Mouse (Mus musculus): ENCODE measurements around the gene Mindy1.

- TF ChIP-seq HCFC1 (IDR thresholded peaks at IDR 0.05; ENCODE audit: borderline replicate concordance, insufficient read depth, low read length) (no peak), CHD2 (IDR thresholded peaks at IDR 0.05; ENCODE audit: low read depth, low read length) (no peak), MAFK (IDR thresholded peaks at IDR 0.05; ENCODE audit: insufficient read depth, low read depth, low read length) (no peak), ZNF384 (IDR thresholded peaks at IDR 0.05; ENCODE audit: low read depth, low read length) (no peak)
These were observed 9.9 kb downstream of the Mindy1 start for GRCm38 (mm10) chr3:95291041-95291440.

Measured in ES-E14 (cell line).